Mouse (Mus musculus) MEL (cell line): ENCODE measurements around the gene Vtn. TPM values are rescaled to one million over a fixed set of nuclear protein-coding genes. Genes with fewer than 3 reads are reported as not detected.

ENCODE experiments used
- DNase-seq: peaks from one replicate; pipeline ENCODE4 v3.0.0; 2011; ENCODE audit warnings: low read depth, low spot score
- H3K27ac ChIP-seq: 2 replicates; pipeline ENCODE4 v1.5.1; 2012; ENCODE audit warnings: low read depth, mild to moderate bottlenecking, control low read depth, low read length, moderate library complexity; ENCODE audit not compliant: control insufficient read depth
- H3K27me3 ChIP-seq, 2 experiments: fragments of 150-350 bp in 1 of 2; sonication (generic) in 1 of 2; 2 replicates each; pipeline ENCODE4 v1.6.1; 2012; ENCODE audit warnings: low read length in 2 of 2, mild to moderate bottlenecking in 2 of 2, improper control_type of control experiment in 1 of 2, moderate library complexity in 1 of 2; ENCODE audit not compliant: insufficient read depth in 2 of 2, control insufficient read depth in 1 of 2
- H3K36me3 ChIP-seq, 2 experiments: 2 replicates each; pipeline ENCODE4 v1.6.1; 2012 to 2014; ENCODE audit warnings: low read length in 2 of 2, improper control_type of control experiment in 1 of 2, inconsistent platforms in 1 of 2, mild to moderate bottlenecking in 1 of 2; ENCODE audit not compliant: insufficient read depth in 2 of 2, control insufficient read depth in 1 of 2
- H3K4me1 ChIP-seq, 2 experiments: fragments of 150-350 bp in 1 of 2; sonication (generic) in 1 of 2; 2 replicates each; pipeline ENCODE4 v1.6.1; 2012; ENCODE audit warnings: low read length in 2 of 2, improper control_type of control experiment in 1 of 2, mild to moderate bottlenecking in 1 of 2; ENCODE audit not compliant: insufficient read depth in 2 of 2, control insufficient read depth in 1 of 2
- H3K4me3 ChIP-seq, 2 experiments: fragments of 150-350 bp in 1 of 2; sonication (generic) in 1 of 2; 2 replicates each; pipeline ENCODE4 v1.5.1; 2012; ENCODE audit warnings: low read depth in 2 of 2, low read length in 2 of 2, mild to moderate bottlenecking in 2 of 2, moderate library complexity in 2 of 2, control low read depth in 1 of 2, improper control_type of control experiment in 1 of 2; ENCODE audit not compliant: control insufficient read depth in 1 of 2, insufficient read depth in 1 of 2
- H3K79me2 ChIP-seq: 2 replicates; pipeline ENCODE4 v1.6.1; 2012; ENCODE audit warnings: mild to moderate bottlenecking, low read length, moderate library complexity; ENCODE audit not compliant: control insufficient read depth, poor library complexity, insufficient read depth
- H3K9ac ChIP-seq: 2 replicates; pipeline ENCODE4 v1.6.1; 2012; ENCODE audit warnings: low read depth, mild to moderate bottlenecking, control low read depth, low read length, moderate library complexity; ENCODE audit not compliant: control insufficient read depth, poor library complexity, severe bottlenecking
- H3K9me3 ChIP-seq: fragments of 150-350 bp; sonication (generic); replicated peaks from 2 replicates; pipeline ENCODE4 v1.6.1; 2012; ENCODE audit warnings: mild to moderate bottlenecking, low read length, improper control_type of control experiment, moderate library complexity; ENCODE audit not compliant: insufficient read depth
- BHLHE40 ChIP-seq: IDR thresholded peaks from 2 replicates; pipeline ENCODE4 v1.6.1; 2012; ENCODE audit warnings: low read depth, mild to moderate bottlenecking, inconsistent platforms, low read length, improper control_type of control experiment, borderline replicate concordance
- CHD2 ChIP-seq: IDR thresholded peaks from 2 replicates; pipeline ENCODE4 v1.6.1; 2011; ENCODE audit warnings: low read length, improper control_type of control experiment
- CTCF ChIP-seq, 3 experiments: IDR thresholded peaks in 2 of 3; conservative IDR thresholded peaks in 1 of 3; 2 replicates each; pipeline ENCODE4 v1.5.1; 2011 to 2012; ENCODE audit warnings: low read length in 3 of 3, low read depth in 2 of 3, mild to moderate bottlenecking in 2 of 3, improper control_type of control experiment in 1 of 3, inconsistent platforms in 1 of 3, mixed read lengths in 1 of 3, moderate library complexity in 1 of 3; ENCODE audit not compliant: control insufficient read depth in 1 of 3, insufficient read depth in 1 of 3, poor library complexity in 1 of 3, severe bottlenecking in 1 of 3
- EP300 ChIP-seq, 2 experiments: IDR thresholded peaks; 2 replicates each; pipeline ENCODE4 v1.6.1; 2011; ENCODE audit warnings: improper control_type of control experiment in 2 of 2, low read length in 2 of 2, low read depth in 1 of 2, mild to moderate bottlenecking in 1 of 2
- ETS1 ChIP-seq: IDR thresholded peaks from 2 replicates; pipeline ENCODE4 v1.6.1; 2012; ENCODE audit warnings: low read depth, mild to moderate bottlenecking, inconsistent platforms, low read length, improper control_type of control experiment, moderate library complexity
- GATA1 ChIP-seq: IDR thresholded peaks from 2 replicates; pipeline ENCODE4 v1.6.1; 2011; ENCODE audit warnings: low read depth, low read length, improper control_type of control experiment
- JUND ChIP-seq: IDR thresholded peaks from 2 replicates; pipeline ENCODE4 v1.6.1; 2011; ENCODE audit warnings: low read depth, mild to moderate bottlenecking, improper control_type of control experiment, low read length
- MAFK ChIP-seq: IDR thresholded peaks from 2 replicates; pipeline ENCODE4 v1.6.1; 2011; ENCODE audit warnings: low read depth, mild to moderate bottlenecking, low read length, improper control_type of control experiment, borderline replicate concordance
- MXI1 ChIP-seq: IDR thresholded peaks from 2 replicates; pipeline ENCODE4 v1.6.1; 2011; ENCODE audit warnings: mild to moderate bottlenecking, low read depth, low read length, improper control_type of control experiment
- MYB ChIP-seq: IDR thresholded peaks from 2 replicates; pipeline ENCODE4 v1.6.1; 2011; ENCODE audit warnings: mild to moderate bottlenecking, low read depth, low read length, improper control_type of control experiment
- MYC ChIP-seq: IDR thresholded peaks from 2 replicates; pipeline ENCODE4 v1.6.1; 2011; ENCODE audit warnings: low read depth, mild to moderate bottlenecking, low read length, improper control_type of control experiment, moderate library complexity
- NRF1 ChIP-seq: IDR thresholded peaks from 2 replicates; pipeline ENCODE4 v1.6.1; 2014; ENCODE audit warnings: low read depth, mild to moderate bottlenecking, inconsistent platforms, low read length, improper control_type of control experiment, moderate library complexity; ENCODE audit not compliant: poor library complexity, insufficient read depth, severe bottlenecking
- POLR2A ChIP-seq, 2 experiments: IDR thresholded peaks; 2 replicates each; pipeline ENCODE4 v1.6.1; 2011 to 2012; ENCODE audit warnings: low read length in 2 of 2, mild to moderate bottlenecking in 2 of 2, control low read depth in 1 of 2, improper control_type of control experiment in 1 of 2, low read depth in 1 of 2, moderate library complexity in 1 of 2; ENCODE audit not compliant: control insufficient read depth in 1 of 2, insufficient read depth in 1 of 2, poor library complexity in 1 of 2
- POLR2AphosphoS2 ChIP-seq: IDR thresholded peaks from 2 replicates; pipeline ENCODE4 v1.6.1; 2011; ENCODE audit warnings: low read length, improper control_type of control experiment
- RAD21 ChIP-seq: IDR thresholded peaks from 2 replicates; pipeline ENCODE4 v1.6.1; 2011; ENCODE audit warnings: mild to moderate bottlenecking, low read depth, low read length, improper control_type of control experiment
- RCOR1 ChIP-seq: IDR thresholded peaks from 2 replicates; pipeline ENCODE4 v1.6.1; 2012; ENCODE audit warnings: low read depth, mild to moderate bottlenecking, inconsistent platforms, low read length, improper control_type of control experiment
- SIN3A ChIP-seq: IDR thresholded peaks from 2 replicates; pipeline ENCODE4 v1.6.1; 2012; ENCODE audit warnings: low read length, improper control_type of control experiment, inconsistent platforms
- SMC3 ChIP-seq: IDR thresholded peaks from 2 replicates; pipeline ENCODE4 v1.6.1; 2011; ENCODE audit warnings: low read depth, low read length, improper control_type of control experiment
- TAL1 ChIP-seq: IDR thresholded peaks from 2 replicates; pipeline ENCODE4 v1.6.1; 2012; ENCODE audit warnings: mild to moderate bottlenecking, inconsistent platforms, low read length, moderate library complexity, mixed read lengths
- USF1 ChIP-seq: IDR thresholded peaks from 2 replicates; pipeline ENCODE4 v1.6.1; 2014; ENCODE audit warnings: low read depth, mild to moderate bottlenecking, inconsistent platforms, low read length, improper control_type of control experiment, moderate library complexity
- ZMIZ1 ChIP-seq: IDR thresholded peaks from 2 replicates; pipeline ENCODE4 v1.6.1; 2012; ENCODE audit warnings: low read depth, mild to moderate bottlenecking, inconsistent platforms, low read length, improper control_type of control experiment, moderate library complexity
- ZNF384 ChIP-seq: IDR thresholded peaks from 2 replicates; pipeline ENCODE4 v1.6.1; 2012; ENCODE audit warnings: low read depth, mild to moderate bottlenecking, inconsistent platforms, low read length, improper control_type of control experiment
- polyA plus RNA-seq, 2 experiments: library from polyadenylated mRNA; stranded (reverse) in 1 of 2; unstranded in 1 of 2; fragments of >175 nt in 1 of 2; fragments of >200 nt in 1 of 2; gene quantifications; 2 replicates each; pipeline versions ENCODE4 v1.2.1 to v1.2.4; 2012; ENCODE audit warnings: low replicate concordance in 2 of 2, low read depth in 1 of 2; ENCODE audit not compliant: insufficient read length in 2 of 2, insufficient read depth in 1 of 2, missing spikeins in 1 of 2
- total RNA-seq: library from RNA; depleted of rRNA; stranded (reverse); fragments of 300-350 nt; gene quantifications from 2 replicates; pipeline ENCODE4 v1.2.3, GENCODE M21; 2012

Gene Vtn
- total and polyA plus RNA-seq, 3 experiments, result 0.18 TPM; not detected in 2

DNA sequence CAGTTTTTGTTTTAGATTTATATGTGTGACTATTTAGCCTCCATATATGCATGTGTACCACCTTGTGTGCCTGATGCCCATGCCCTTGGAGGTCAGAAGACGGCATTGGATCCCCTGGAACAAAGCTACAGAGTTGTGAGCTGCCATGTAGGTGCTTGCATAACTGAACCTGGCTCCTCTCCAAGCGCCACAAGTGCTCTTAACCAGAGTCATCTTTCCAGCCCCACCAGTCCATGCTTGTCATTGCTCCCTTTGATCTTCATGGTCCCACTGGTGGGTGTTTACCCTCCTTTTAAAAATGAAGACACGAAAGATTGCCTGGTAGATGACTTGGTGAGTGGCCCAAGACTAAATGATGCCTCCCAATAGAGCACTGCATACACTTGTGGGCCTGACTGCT lies 41.5 kb downstream of the Vtn start:
- TF ChIP-seq ZMIZ1, result peak; percentile 66
- no peak for TF ChIP-seq ETS1
- TF ChIP-seq MXI1, result no peak
- TF ChIP-seq MAFK, result no peak
- TF ChIP-seq EP300 (IDR thresholded peaks at IDR 0.05; ENCODE audit: low read depth in 1 of 2, low read length in 2 of 2), result no peak
- Histone ChIP-seq H3K27ac (no peak overlapping the region), H3K79me2 (peaks cover 38% of the 10 kb centered on the region), H3K4me1 (peaks cover 5 to 29% of the 10 kb centered on the region in 2 experiments), H3K36me3 (peaks cover 10 to 30% of the 10 kb centered on the region in 2 experiments), H3K9ac (no peak overlapping the region), H3K9me3 (no peaks in the 10 kb centered on the region), H3K4me3 (no peak overlapping the region), H3K27me3 (no peaks in the 10 kb centered on the region)
- DNase-seq, result no peak

DNA sequence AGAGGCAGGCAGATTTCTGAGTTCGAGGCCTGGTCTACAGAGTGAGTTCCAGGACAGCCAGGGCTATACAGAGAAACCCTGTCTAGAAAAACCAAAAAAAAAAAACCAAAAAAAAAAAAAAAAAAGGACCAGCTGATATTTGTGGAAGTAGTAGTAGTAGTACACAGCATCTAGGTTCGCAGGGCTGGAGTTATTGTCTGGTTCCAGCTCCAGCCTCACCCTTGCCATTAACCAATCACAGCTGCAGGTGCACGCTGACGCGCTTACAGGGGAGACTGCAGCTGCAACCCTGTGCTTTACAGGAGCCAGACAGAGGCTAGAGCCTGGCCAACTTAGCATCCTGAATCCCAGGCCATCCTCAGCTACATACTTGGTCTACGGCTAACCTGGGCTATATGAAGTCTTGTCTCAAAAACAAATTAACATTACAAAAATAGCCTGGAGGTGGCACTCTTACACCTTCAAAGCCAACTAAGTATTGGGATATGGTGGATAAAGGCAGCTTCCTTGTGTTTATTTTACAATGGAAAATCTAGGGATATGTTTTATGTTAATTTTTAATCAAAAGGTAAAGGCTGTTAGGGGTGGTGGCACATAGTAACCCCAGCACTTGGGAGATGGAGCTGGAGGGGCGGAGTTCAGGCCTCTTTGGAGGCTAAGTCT lies 45.7 kb downstream of the Vtn start:
- Histone ChIP-seq H3K27me3 (no peaks in the 10 kb centered on the region), H3K79me2 (peaks cover 44% of the 10 kb centered on the region)

More for the DNA sequence above, 45.7 kb downstream of the Vtn start:
- H3K27ac ChIP-seq, result no peak overlapping the region
- H3K4me3 ChIP-seq, result no peak overlapping the region
- no peak overlapping the region for H3K9ac ChIP-seq
- peaks cover 7 to 41% of the 10 kb centered on the region in 2 experiments for H3K36me3 ChIP-seq
- no peaks in the 10 kb centered on the region for H3K9me3 ChIP-seq
- no peak for DNase-seq
- peaks cover 26 to 28% of the 10 kb centered on the region in 2 experiments for H3K4me1 ChIP-seq
- peak; percentile 77; the same call in 1 of the 2 replicates for TF ChIP-seq POLR2AphosphoS2
- peak; percentile 59; the same call in 1 of the 2 replicates for TF ChIP-seq ZMIZ1
- TF ChIP-seq RCOR1, result no peak
- no peak for TF ChIP-seq NRF1
- peak; percentile 42; the same call in 1 of the 2 replicates for TF ChIP-seq ZNF384
- TF ChIP-seq MAFK, result no peak
- no peak for TF ChIP-seq MYB
- peak in 1 of 3 experiments; percentile 44; a peak in 2 of 6 replicates for TF ChIP-seq CTCF (IDR thresholded peaks at IDR 0.05 in 2 of 3, conservative IDR thresholded peaks at IDR 0.05 in 1 of 3; ENCODE audit: control insufficient read depth in 1 of 3, insufficient read depth in 1 of 3, low read depth in 2 of 3, low read length in 3 of 3, poor library complexity in 1 of 3, severe bottlenecking in 1 of 3)
- peak; percentile 34; the same call in 1 of the 2 replicates for TF ChIP-seq SMC3
- no peak for TF ChIP-seq TAL1
- TF ChIP-seq USF1, result no peak
- no peak for TF ChIP-seq BHLHE40
- TF ChIP-seq MYC, result no peak
- no peak for TF ChIP-seq JUND
- no peak for TF ChIP-seq GATA1
- peak in 1 of 2 experiments; percentile 34; a peak in 1 of 4 replicates for TF ChIP-seq POLR2A (IDR thresholded peaks at IDR 0.05; ENCODE audit: control insufficient read depth in 1 of 2, insufficient read depth in 1 of 2, low read depth in 1 of 2, low read length in 2 of 2, poor library complexity in 1 of 2)
- no peak for TF ChIP-seq MXI1
- no peak for TF ChIP-seq CHD2
- TF ChIP-seq SIN3A, result 0 out of 2 replicates have a peak, but pooled peaks have one; percentile 20
- TF ChIP-seq RAD21, result peak; percentile 55
